Mouse (Mus musculus): ENCODE measurements around the gene Ctns. TPM values are rescaled to one million over a fixed set of nuclear protein-coding genes. Genes with fewer than 3 reads are reported as not detected.

Gene Ctns
- polyA plus RNA-seq (2014; fragmentation: Nextera tagmentation; extraction: Ambion mirVana), result 15.6 and 17.0 TPM in 2 replicates

DNA sequence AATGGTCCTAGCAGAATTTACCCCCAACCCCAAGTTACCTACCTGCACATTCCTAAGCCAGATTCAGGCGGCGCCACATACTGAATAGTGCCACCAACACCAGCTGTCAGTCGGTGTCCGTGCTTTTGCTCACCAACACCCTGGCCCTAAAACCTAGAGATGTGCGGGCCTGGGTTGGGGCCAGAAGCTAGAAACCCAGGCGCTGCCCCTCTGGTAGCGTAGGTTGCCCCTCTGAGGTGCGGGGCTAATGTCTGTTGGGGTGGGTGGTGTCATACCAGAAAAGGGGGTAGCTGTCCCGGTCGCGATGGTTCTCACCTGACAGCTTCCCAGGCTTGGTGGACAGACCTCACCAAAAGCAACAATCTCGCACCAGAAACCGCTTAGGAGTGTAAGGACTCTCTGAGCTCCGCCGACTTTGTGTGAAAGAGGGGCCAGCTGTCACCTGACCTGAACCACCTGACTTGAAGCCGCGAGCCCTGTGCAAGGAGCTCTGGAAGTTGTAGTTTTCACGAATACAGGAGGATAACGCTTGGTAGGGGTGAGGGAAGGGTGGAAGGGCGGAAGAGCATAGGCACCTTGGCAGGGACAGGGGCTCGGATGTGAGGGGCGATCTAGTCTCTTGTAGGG is at the start of gene Ctns:
Gene Ctns, minus strand, starts transcription at position 440 of the 627 bp plus-strand sequence.
- H3K27ac ChIP-seq (ENCODE audit: low read depth), result no peak within 1 kb of the TSS
- DNase-seq (ENCODE audit: low spot score) (no peak), ATAC-seq (replicated peaks; ENCODE audit: low FRiP score, low TSS enrichment, low read depth) (peak; percentile 97)
- H3K27me3 ChIP-seq (replicated peaks; ENCODE audit: control insufficient read depth, insufficient read depth, low read length), result no peaks in the 10 kb centered on the region
- H3K9ac ChIP-seq (ENCODE audit: low read length), result peak within 1 kb of the TSS; percentile 53
- H3K4me1 ChIP-seq (replicated peaks; ENCODE audit: control insufficient read depth, insufficient read depth, low read length), result peaks cover 6% of the 10 kb centered on the region; the same call in 1 of the 2 replicates
- peak within 1 kb of the TSS; percentile 96 for H3K4me2 ChIP-seq (ENCODE audit: low read length)
- peaks cover 4% of the 10 kb centered on the region; the same call in 1 of the 2 replicates for H3K36me3 ChIP-seq (ENCODE audit: control insufficient read depth, insufficient read depth, low read length)
- no peaks in the 10 kb centered on the region for H3K9me3 ChIP-seq (ENCODE audit: control insufficient read depth, low read length)
- peak within 1 kb of the TSS; percentile 72 for H3K4me3 ChIP-seq (ENCODE audit: low read depth, low read length)
- 1% methylated on average over 22 of the region's 22 CpGs for WGBS

- Histone ChIP-seq H3K9ac (ENCODE audit: low read length) (no peak overlapping the region), H3K27me3 (replicated peaks; ENCODE audit: control insufficient read depth, insufficient read depth, low read length) (no peaks in the 10 kb centered on the region), H3K4me3 (ENCODE audit: low read depth, low read length) (no peak overlapping the region), H3K4me2 (ENCODE audit: low read length) (no peak overlapping the region), H3K9me3 (ENCODE audit: control insufficient read depth, low read length) (no peaks in the 10 kb centered on the region), H3K4me1 (replicated peaks; ENCODE audit: control insufficient read depth, insufficient read depth, low read length) (no peaks in the 10 kb centered on the region), H3K36me3 (ENCODE audit: control insufficient read depth, insufficient read depth, low read length) (no peaks in the 10 kb centered on the region), H3K27ac (ENCODE audit: low read depth) (no peak overlapping the region)
- DNase-seq (ENCODE audit: low spot score), result no peak
- 79% methylated on average over 4 of the region's 4 CpGs for WGBS
- ATAC-seq (replicated peaks; ENCODE audit: low FRiP score, low TSS enrichment, low read depth), result no peak
Observed at GRCm38 (mm10) chr11:73242777-73243176, 43.9 kb upstream of the Ctns start.

GRCm38 (mm10) chr11:73242199-73242598 is 43.4 kb upstream of the Ctns start:
- ATAC-seq (replicated peaks; ENCODE audit: low FRiP score, low TSS enrichment, low read depth) (no peak), DNase-seq (ENCODE audit: low spot score) (no peak)
- 81% methylated on average over 6 of the region's 6 CpGs for WGBS
- H3K36me3 ChIP-seq (ENCODE audit: control insufficient read depth, insufficient read depth, low read length), result no peaks in the 10 kb centered on the region
- no peaks in the 10 kb centered on the region for H3K27me3 ChIP-seq (replicated peaks; ENCODE audit: control insufficient read depth, insufficient read depth, low read length)
- no peaks in the 10 kb centered on the region for H3K4me1 ChIP-seq (replicated peaks; ENCODE audit: control insufficient read depth, insufficient read depth, low read length)
- no peak overlapping the region for H3K4me3 ChIP-seq (ENCODE audit: low read depth, low read length)
- H3K4me2 ChIP-seq (ENCODE audit: low read length), result no peak overlapping the region
- no peak overlapping the region for H3K9ac ChIP-seq (ENCODE audit: low read length)
- no peak overlapping the region for H3K27ac ChIP-seq (ENCODE audit: low read depth)
- H3K9me3 ChIP-seq (ENCODE audit: control insufficient read depth, low read length), result no peaks in the 10 kb centered on the region

- no peak overlapping the region for H3K4me3 ChIP-seq (ENCODE audit: low read depth, low read length)
- H3K27ac ChIP-seq (ENCODE audit: low read depth), result peak overlapping the region; percentile 79; the same call in 1 of the 2 replicates
- no peak overlapping the region for H3K9ac ChIP-seq (ENCODE audit: low read length)
- DNase-seq (ENCODE audit: low spot score) (no peak), ATAC-seq (replicated peaks; ENCODE audit: low FRiP score, low TSS enrichment, low read depth) (no peak)
- H3K36me3 ChIP-seq (ENCODE audit: control insufficient read depth, insufficient read depth, low read length), result no peaks in the 10 kb centered on the region
- H3K4me1 ChIP-seq (replicated peaks; ENCODE audit: control insufficient read depth, insufficient read depth, low read length), result no peaks in the 10 kb centered on the region; the same call in 1 of the 2 replicates
- 66% methylated on average over 3 of the region's 3 CpGs for WGBS
- H3K9me3 ChIP-seq (ENCODE audit: control insufficient read depth, low read length), result no peaks in the 10 kb centered on the region
- no peak overlapping the region for H3K4me2 ChIP-seq (ENCODE audit: low read length)
- no peaks in the 10 kb centered on the region for H3K27me3 ChIP-seq (replicated peaks; ENCODE audit: control insufficient read depth, insufficient read depth, low read length)
Observed at GRCm38 (mm10) chr11:73236731-73237130, 37.9 kb upstream of the Ctns start.

DNA sequence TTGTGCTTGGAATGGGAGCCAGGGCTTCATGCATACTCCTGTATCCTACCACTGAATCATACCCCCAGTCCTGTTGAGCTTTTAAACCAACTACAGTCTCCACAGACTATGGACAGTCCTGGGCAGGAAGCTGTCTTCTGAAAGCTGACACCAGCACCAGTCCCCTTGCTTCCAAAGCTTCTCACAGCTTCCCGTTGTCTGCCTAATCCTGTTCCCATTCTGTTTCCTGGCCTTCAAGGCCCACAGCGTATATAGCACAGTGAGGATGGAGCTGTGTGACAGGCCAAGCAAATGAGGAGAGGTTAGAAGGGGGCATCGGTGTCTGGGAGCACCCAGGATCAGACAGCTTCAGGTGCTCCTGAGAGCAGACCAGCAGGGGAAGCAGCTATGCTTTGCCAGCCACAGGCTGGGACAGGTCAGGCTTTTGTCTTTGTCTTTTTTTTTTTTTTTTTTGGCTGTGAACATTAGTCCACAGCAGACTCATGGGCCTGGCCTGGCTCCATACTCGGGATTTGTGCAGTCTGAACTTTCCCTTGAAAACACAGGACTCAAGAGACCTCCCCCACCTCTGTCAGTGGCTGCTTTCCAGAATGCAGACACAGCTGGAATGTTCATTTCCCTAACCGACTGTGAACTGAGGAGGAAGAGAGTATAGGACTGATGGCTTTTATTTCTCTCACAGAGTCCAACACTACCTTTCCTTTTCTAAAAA is 37.3 kb upstream of the Ctns start:
- H3K4me3 ChIP-seq (ENCODE audit: low read depth, low read length), result no peak overlapping the region
- no peak overlapping the region for H3K9ac ChIP-seq (ENCODE audit: low read length)
- H3K9me3 ChIP-seq (ENCODE audit: control insufficient read depth, low read length), result no peaks in the 10 kb centered on the region
- peak; percentile 65 for DNase-seq (ENCODE audit: low spot score)
- no peak overlapping the region for H3K4me2 ChIP-seq (ENCODE audit: low read length)
- ATAC-seq (replicated peaks; ENCODE audit: low FRiP score, low TSS enrichment, low read depth), result peak; percentile 67
- H3K4me1 ChIP-seq (replicated peaks; ENCODE audit: control insufficient read depth, insufficient read depth, low read length), result no peaks in the 10 kb centered on the region; the same call in 1 of the 2 replicates
- peak overlapping the region; percentile 79 for H3K27ac ChIP-seq (ENCODE audit: low read depth)
- 14% methylated on average over 5 of the region's 5 CpGs for WGBS
- no peaks in the 10 kb centered on the region for H3K27me3 ChIP-seq (replicated peaks; ENCODE audit: control insufficient read depth, insufficient read depth, low read length)
- H3K36me3 ChIP-seq (ENCODE audit: control insufficient read depth, insufficient read depth, low read length), result no peaks in the 10 kb centered on the region

DNA sequence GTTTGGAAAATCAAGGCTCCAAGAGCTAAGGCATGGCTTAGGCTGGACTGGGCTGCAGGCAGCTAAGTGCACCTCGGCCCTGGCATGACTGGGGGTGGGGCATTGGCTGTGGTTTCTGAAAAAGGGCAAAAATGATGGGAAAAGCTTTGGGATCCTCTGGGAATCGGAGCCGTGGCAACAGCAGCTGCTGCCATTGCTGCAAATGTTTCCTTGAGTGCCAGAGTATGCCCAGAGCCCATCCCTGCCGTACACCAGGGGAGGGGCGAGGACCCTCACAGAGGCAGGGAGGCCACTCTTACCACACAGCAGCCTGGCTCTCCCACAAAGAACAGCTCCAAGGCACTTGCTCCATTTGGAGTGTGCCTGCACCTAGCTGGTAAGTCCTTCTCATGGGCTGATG is 35.1 kb upstream of the Ctns start, which contains the start of gene Trpv1:
Gene Trpv1, plus strand, starts transcription at position 301 of the 400 bp plus-strand sequence.
- Histone ChIP-seq H3K4me1 (replicated peaks; ENCODE audit: control insufficient read depth, insufficient read depth, low read length) (no peaks in the 10 kb centered on the region; the same call in 1 of the 2 replicates), H3K9ac (ENCODE audit: low read length) (no peak within 1 kb of the TSS), H3K36me3 (ENCODE audit: control insufficient read depth, insufficient read depth, low read length) (no peaks in the 10 kb centered on the region), H3K27me3 (replicated peaks; ENCODE audit: control insufficient read depth, insufficient read depth, low read length) (no peaks in the 10 kb centered on the region), H3K4me2 (ENCODE audit: low read length) (no peak within 1 kb of the TSS), H3K9me3 (ENCODE audit: control insufficient read depth, low read length) (no peaks in the 10 kb centered on the region), H3K27ac (ENCODE audit: low read depth) (no peak within 1 kb of the TSS), H3K4me3 (ENCODE audit: low read depth, low read length) (no peak within 1 kb of the TSS)
- ATAC-seq (replicated peaks; ENCODE audit: low FRiP score, low TSS enrichment, low read depth) (no peak), DNase-seq (ENCODE audit: low spot score) (no peak)
- WGBS, result 83% methylated on average over 5 of the region's 5 CpGs

DNA sequence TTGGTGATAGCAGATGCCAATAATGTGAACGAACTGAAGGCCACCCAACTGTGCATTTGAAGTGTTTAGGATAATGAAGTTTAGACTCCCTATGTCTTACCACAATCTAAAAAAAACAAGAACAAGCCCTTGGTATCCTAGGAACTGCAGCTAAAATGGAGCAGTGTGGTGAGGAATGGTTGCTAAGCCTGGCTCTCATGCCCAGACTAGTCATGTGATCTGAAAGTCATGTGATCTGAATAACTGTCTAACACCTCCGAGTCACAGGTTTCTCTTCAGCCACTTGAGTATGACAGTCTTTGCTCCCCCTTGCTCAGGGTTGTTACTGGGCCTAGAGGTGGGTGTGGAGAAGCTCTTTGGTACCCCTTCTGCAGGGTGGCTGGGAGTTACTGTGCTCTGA is 33.7 kb upstream of the Ctns start:
- no peak for ATAC-seq (replicated peaks; ENCODE audit: low FRiP score, low TSS enrichment, low read depth)
- 75% methylated on average over 2 of the region's 2 CpGs for WGBS
- H3K9me3 ChIP-seq (ENCODE audit: control insufficient read depth, low read length), result no peaks in the 10 kb centered on the region
- H3K4me2 ChIP-seq (ENCODE audit: low read length), result no peak overlapping the region
- H3K27me3 ChIP-seq (replicated peaks; ENCODE audit: control insufficient read depth, insufficient read depth, low read length), result no peaks in the 10 kb centered on the region
- no peak overlapping the region for H3K9ac ChIP-seq (ENCODE audit: low read length)
- H3K4me1 ChIP-seq (replicated peaks; ENCODE audit: control insufficient read depth, insufficient read depth, low read length), result no peaks in the 10 kb centered on the region; the same call in 1 of the 2 replicates
- H3K4me3 ChIP-seq (ENCODE audit: low read depth, low read length), result no peak overlapping the region
- no peak for DNase-seq (ENCODE audit: low spot score)
- H3K36me3 ChIP-seq (ENCODE audit: control insufficient read depth, insufficient read depth, low read length), result no peaks in the 10 kb centered on the region
- no peak overlapping the region for H3K27ac ChIP-seq (ENCODE audit: low read depth)

GRCm38 (mm10) chr11:73230081-73230480 is 31.2 kb upstream of the Ctns start:
- no peaks in the 10 kb centered on the region for H3K4me1 ChIP-seq (replicated peaks; ENCODE audit: control insufficient read depth, insufficient read depth, low read length)
- no peak overlapping the region for H3K9ac ChIP-seq (ENCODE audit: low read length)
- no peaks in the 10 kb centered on the region for H3K27me3 ChIP-seq (replicated peaks; ENCODE audit: control insufficient read depth, insufficient read depth, low read length)
- H3K4me2 ChIP-seq (ENCODE audit: low read length), result no peak overlapping the region
- no peak overlapping the region for H3K4me3 ChIP-seq (ENCODE audit: low read depth, low read length)
- H3K36me3 ChIP-seq (ENCODE audit: control insufficient read depth, insufficient read depth, low read length), result no peaks in the 10 kb centered on the region
- no peak overlapping the region for H3K27ac ChIP-seq (ENCODE audit: low read depth)
- 88% methylated on average over 5 of the region's 5 CpGs for WGBS
- DNase-seq (ENCODE audit: low spot score), result no peak
- no peaks in the 10 kb centered on the region for H3K9me3 ChIP-seq (ENCODE audit: control insufficient read depth, low read length)
- no peak for ATAC-seq (replicated peaks; ENCODE audit: low FRiP score, low TSS enrichment, low read depth)

Measured in intestine, embryonic 14.5 days (tissue).